Mouse (Mus musculus): Measurements from ENCODE around the gene Cilp2.

Gene Cilp2

DNA sequence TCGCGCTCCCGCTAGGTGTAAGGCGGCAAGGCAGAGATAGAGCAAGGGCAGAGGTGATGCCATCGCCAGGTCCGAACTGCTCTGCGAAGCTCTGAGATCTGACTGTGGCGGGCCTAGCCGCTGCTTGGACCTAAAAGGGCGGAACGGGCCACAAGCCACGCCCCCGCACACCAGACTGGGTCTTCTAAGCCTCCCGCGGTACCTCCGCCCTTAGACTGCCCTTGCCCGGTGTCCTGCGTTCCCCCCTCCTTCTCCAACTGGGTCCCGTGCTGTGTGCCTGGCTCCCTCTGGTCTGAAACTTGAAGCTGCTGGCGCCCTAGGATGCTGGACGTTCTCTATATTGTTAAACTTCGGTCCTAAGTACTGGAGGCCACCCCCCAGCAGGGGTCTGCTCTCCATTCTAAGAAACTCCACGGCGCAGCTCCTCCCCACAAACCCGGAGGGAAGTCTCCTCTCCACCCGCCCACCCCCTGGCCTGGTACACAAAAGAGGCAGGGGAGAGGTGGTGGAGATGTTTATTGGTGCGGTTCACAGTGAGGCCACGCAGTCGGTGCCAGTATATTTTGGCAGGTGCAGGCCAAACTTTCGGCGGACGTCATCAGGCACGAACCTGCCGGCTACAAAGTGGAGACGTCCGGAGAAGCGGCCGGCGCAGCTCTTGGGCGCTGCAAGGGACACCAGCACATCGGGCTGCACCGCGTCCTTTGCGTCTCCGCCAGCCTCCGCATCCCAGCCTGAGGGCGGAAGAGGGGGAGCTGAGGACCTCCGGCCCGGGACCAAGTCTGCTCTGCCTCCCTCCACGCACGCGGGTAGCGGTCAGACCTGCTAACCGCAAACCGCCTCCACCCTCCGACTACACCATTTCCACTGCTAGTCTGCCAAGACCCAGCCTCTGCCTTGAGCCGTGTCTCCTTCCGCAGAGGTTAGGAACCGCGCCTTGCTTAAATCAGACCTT lies at the start of gene Cilp2:
Gene Cilp2 (minus strand): TSS at position 399 of the 955 bp plus-strand sequence.
- no peak for DNase-seq (ENCODE audit: low spot score)

DNA sequence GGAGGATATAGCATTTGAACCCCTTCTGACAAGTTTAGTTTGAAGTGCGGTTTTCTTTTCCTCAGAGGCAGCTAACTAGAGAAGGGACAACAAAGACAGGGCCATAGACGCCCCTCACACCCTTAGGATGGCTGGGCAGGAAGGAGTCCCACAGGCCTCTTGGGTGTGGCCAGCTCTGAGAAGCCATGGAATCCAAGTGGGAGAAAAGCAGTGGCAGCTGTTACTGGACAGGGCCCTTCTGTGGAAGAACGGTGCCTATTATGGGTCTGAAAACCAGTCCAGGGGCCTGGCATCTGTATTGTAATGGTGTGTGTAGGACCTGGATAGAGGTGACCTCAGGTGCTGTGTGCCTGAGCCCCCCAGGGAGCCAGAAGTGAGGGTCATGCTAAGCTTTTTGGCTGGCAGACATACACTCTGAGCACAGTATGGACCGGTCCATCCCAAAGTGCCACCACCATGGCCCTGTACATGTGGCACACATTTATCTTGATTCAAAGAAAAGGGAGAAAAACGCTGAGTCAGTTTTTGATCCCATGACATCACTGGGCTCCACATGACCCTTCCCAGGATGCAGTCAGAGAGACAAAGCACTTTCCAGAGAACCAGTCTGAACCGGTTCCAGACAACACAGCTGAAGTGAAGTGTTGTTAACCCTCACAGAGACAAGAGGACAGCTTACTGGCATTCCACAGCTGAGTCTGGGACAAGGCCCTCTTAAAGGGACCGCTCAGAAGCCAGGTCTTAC lies 48.7 kb upstream of the Cilp2 start:
- no peak for DNase-seq (ENCODE audit: low spot score)

DNA sequence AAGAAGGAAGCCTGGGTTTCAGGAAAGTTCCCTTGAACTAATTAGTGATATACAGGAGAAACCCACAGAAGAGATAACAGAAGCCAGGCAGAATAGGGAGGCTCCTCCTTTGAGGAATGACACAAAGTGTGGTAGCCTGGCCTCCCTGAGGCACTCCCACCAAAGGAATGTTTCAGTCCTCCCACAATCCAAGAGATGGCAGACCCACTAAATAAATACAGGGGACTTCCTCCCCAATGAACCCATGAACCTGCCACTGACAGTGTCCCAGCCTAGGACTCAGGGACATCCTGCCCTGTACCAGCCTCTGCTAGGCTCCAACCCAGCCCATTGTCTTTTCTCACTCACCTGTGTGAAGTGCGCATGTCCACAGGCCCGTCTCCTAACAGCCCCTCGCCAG lies 47.9 kb upstream of the Cilp2 start:
- no peak for DNase-seq (ENCODE audit: low spot score)

DNA sequence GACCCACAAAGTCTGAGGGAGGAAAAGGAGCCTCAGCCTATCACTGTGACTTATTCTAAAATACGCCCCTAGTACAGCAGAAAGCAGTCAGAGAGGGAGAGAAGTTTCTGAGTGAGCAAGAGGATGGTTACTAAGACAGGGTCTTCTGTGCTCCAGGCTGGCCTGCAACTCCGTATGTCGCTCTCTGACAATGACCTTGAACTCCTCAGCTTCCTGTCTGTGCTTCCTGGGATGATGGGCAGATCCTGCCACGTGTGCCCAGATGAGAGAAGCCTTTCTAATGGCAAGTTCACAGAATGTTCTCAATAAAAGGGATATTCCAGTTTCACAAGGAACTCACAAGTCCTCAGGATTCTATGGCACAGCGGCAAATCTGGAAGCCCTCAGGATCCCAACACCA lies 47.1 kb upstream of the Cilp2 start:
- DNase-seq (ENCODE audit: low spot score) = no peak

DNA sequence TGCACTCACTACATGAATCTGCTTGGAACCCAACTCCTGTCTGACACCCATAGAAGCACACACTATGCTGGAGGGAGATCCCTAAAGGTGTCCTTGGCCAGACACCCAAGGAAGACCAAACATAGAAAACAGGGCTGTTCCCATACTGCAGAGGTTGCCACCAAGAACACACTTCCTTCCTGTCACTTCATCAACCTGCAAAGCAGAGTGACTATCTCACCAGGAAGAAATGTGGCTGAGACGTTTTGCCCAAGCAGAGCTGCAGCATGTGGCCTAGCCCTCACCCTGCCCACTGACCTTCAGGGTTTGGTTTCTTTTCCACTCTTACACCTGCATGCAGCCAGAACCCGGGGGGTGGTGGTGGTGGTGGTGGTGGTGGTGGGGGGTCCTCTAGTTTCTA lies 46.3 kb upstream of the Cilp2 start:
- no peak for DNase-seq (ENCODE audit: low spot score)

DNA sequence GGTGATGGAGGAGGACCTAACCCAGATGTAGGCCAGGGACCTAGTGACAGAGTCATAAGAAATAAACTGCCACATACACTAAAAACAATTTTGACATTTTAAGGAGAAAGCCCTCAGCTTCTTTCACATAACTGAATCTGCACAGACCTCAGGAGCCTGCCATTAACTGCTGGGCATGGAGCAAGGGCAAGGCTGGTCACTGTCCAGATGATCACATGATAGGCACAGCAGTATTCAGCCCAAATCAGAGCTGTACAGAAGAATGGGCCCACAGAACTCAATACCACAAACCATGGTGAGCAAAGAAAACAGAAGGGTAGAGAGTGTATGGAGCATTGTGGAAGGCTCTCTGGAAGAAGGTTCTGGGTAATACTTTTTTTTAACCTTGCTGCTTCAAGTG lies 39.4 kb upstream of the Cilp2 start:
- no peak for DNase-seq (ENCODE audit: low spot score)

DNA sequence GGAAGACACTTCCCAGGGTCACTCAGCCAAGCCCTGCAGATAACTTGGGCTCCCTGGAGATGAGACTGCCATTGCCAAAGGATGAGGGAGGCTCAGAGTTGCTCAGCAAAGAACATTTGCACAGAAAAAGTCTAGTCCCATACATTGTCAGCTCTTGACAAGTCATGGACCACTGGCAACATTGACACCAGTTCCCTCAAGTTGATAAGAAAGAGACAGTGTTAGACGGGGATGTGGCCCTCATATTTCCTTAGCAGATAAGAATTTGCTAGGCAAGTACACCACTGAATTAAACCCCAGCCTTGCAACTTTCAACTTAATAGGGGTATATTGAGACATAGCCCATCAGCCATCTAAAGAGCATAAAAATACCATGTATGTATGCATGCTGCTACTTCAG lies 36.5 kb upstream of the Cilp2 start:
- no peak for DNase-seq (ENCODE audit: low spot score)

DNA sequence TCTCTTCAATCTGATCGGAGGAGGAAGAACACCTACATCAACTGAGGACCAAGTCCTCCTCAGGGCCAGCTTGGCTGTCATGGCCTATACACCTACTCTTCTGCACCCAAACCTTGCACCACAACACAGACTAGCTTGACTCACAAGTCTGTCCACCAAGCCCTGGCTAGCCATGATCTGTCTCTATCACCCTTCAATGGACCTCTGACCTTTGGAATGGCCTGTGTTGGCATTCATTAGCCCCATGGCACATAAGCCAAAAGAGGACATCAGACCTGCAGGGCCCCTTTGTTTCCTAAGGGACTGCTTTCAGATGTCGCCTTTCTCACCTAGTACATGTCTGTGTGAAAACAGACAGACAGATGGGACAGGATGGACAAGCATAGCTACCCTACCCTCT lies 33.7 kb upstream of the Cilp2 start:
- DNase-seq (ENCODE audit: low spot score) = no peak

DNA sequence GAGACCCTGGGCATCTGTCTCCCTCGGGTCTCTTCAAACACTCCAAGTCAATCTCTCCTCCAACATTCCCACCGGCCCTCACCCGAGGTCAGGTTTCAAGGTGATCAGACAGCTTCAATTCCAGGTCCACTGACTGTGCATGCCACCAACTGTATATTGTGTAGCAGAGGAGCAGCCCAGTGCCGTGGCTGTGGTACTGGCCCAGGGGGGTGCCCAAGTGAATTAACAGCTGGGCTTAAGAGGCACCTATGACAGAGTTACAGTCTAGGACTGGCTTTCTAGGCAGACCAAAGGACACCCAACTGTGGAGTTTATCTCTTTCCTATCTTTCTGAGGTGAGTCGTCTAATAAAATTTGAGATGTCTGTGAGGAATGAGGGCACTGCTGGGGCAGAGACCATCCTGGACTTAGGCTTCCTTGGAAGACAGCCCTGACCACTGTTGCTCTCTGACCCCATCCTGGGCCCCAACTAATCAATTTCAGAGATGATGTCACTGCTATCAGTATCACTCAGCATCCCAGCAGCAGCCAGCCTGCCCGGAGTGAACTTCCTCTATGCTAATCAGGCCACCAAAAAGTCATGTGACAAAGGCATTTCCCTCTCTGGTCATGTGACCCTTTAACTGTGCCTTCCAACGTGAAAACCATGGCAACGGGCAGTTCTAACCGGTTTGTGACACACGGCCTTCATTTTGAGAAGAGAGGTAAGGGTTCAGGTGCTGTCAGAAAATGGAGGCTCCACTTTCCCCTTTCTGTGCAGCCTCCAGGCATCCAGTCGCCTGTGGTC lies 32.6 kb upstream of the Cilp2 start:
- no peak for DNase-seq (ENCODE audit: low spot score)

DNA sequence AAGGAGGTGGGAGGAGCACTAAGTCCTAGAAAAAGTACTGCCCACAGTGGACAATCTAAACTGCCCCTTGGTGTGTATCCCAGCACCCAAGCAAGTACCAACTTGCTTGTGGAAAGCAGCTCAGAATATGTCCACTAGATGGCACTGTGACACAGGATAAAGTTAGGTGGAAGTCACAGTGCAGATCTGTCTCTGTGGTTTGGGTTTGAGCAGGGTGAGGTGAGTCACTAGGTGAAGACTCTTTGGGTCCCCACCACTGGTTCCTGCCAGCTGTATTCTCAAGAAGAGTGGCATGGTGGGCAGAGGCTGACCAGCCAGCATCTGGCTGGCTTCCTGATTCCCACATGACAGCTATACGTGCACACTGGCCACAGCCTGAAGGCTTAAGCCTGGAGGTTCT lies 31.5 kb upstream of the Cilp2 start:
- peak; percentile 50 for DNase-seq (ENCODE audit: low spot score)

DNA sequence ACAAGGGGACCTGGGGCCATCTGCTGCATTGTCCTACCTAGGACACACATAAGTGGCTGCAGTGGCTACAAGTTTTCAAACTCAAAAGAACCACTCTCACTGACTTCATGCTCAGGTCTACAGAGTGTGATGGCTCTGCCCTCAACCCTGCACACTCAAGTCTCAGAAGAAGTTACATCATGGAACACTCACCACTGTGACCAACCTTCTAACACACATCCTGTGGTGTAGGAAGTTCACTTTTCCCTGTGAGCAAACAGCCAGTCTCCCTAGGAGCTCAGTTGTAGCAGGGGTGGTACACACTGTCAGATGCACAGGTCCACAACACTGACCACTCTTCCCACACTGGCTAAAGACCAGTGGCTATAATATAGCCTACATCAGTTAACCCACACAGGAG lies 31.0 kb upstream of the Cilp2 start:
- DNase-seq (ENCODE audit: low spot score) = no peak

DNA sequence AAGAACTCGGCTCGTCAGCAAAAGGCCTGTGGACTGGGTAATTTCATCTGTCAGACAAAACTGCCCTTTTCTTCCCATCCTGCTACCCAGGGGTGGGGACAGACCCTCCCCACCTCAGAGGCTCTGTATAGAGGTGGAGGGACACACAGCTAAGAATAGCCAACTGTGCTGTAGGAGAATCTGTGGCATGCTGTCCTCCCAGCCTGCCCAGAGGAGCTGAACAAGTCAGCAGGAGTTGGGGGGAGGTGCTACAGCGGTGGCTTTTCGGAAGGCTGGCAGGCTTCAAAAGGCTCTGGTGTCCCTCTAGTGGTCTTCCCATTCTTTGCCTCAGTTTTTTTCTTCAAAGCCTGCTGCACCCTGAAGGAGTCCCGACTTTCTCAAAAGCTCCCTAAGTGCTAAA lies 28.3 kb upstream of the Cilp2 start:
- DNase-seq (ENCODE audit: low spot score) = no peak

DNA sequence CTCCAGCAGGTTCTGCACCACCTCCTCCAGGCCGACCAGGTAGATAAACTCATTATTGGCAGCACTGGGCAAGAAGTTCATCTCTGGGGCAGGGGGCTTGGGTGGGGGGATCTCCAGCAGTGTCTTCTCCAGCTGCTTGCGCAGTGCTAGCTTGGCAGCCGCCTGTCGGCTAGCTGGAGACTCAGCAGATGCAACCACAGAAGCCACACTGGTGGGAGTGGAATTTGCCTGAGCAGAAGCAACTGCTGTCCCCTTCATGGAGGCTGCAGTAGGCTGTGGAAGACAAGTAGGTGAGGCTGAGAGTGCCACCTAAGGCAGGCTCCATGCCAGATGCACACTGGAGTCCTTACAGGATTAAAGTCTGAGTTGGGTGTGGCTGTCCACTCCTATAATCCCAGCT lies 27.0 kb upstream of the Cilp2 start:
- no peak for DNase-seq (ENCODE audit: low spot score)

DNA sequence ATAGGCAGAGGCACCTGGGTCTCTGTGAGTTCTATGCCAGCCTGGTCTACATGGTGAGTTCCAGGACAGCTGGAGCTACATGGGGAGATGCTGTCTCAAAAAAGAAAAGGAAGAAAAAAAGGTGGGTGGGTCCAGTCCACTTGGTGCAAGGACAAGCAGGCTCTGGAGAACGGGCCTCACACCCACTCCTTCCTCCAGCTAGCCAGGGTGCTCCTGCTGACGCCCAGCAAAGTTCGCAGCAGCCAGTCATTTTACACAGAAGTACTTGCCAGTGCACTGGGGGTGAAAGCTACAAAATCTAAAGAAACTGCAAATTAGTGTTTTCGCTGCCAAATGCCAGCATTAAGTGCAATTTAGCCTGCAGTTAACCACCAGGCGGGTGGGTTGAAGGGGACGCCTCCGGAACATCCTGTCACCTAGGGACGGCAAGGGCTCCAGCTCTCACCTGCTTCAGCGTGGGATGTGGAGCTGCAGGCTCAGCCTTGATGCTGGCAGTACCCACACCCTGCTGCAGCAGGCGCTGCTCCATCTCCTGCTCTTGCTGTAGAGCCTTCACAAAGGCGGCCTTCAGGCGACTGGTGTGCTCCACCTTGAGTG lies 25.1 kb upstream of the Cilp2 start:
- no peak for DNase-seq (ENCODE audit: low spot score)

DNA sequence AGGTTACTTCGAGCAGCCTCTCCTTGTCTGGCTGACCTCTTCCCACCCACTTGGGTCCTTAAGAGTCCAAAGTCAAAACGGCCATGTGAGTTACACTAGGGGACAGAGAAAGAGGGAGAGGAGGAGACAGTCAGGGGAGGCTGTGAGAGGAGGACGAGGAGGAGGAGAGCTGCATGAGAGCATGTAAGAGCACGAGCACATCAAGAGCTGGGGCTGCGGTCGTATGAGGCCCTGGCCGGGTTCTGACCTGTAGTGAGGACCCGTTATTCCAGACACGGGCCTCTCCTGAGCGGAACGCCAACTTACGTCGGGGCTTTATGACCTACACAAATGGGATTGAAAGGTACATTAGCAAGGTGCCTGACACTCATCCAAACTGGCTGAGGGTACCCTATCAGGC lies 24.4 kb upstream of the Cilp2 start:
- DNase-seq (ENCODE audit: low spot score) = no peak

DNA sequence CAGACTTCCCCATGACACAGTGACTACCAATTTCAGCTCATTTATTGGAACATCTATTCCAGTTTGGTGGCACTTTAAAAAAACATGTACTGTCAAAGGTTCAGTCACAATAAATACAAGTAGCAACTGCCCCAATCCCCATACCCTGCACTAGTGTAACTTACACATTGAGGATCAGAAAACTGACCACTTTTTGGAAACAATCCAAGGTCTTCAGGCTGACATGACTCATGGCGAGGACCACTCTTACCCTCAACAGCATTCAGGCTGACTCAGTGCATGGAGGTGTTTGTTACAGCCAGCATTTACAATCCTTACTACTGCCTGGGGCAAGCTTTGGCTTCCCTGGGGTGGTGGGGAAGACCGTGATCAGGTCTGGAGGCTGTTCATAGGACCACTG lies 19.6 kb upstream of the Cilp2 start:
- DNase-seq (ENCODE audit: low spot score) = no peak

DNA sequence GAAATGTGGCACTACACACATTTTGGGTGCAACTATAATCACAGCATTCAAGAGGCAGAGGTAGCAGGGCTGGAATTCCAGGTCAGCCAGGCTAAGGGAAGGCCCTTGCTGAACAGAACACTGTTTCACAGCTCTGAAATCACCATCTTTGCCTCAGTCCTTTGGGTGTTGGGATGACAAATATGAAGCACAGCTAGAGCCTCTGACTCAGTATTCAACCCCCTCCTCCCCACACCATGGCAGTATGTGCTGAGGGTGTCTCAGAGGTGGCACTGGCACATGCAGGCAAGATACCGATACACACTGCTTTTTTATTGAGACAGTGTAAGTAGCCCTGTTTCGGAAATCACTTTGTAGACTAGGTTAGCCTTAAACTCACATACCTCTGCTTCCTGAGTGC lies 18.8 kb upstream of the Cilp2 start:
- no peak for DNase-seq (ENCODE audit: low spot score)

DNA sequence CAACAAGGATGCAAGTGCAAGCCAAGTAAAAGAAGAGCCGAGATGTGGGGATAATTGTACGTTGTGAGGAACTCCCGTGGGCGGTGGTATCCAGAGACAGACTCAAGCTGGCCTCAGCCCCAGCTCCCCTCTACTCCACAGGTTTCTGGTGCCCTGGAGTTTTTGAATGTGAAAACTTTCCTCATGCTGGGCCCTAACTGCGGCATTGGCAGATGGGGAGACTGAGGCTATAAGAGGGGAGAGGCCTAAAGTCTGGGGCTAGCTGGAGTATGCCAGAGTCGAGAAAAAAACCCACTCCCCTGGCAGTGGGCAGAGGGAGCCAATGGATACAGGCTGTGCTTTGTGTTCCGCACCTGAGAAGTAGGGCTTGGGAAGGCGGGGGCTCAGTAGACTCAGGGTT lies 16.6 kb upstream of the Cilp2 start:
- DNase-seq (ENCODE audit: low spot score) = no peak

DNA sequence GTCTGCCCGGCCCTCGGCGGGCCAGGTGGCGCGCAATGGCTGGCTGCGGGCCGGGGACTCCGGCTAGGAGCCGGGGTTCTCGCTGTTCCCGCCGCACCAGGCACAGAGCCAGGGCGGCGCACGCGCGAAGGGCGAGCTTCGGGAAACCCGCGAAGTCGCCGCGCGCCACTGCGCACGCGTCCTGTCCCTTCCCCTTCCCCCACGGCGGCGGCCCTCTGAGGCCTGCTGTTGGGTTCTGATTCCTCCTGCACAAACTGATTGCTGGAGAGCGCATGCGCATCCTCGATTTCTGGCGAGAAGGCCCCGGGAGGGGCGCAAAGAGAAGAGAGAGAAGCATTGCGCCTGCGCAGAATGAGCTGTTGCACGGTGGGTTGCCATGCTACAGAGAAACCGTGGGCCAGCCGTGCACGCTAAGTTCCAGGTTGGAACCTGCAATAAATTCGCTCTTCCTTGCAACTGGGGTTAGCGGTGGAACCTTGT lies 15.6 kb upstream of the Cilp2 start:
- peak; percentile 98 for DNase-seq (ENCODE audit: low spot score)

DNA sequence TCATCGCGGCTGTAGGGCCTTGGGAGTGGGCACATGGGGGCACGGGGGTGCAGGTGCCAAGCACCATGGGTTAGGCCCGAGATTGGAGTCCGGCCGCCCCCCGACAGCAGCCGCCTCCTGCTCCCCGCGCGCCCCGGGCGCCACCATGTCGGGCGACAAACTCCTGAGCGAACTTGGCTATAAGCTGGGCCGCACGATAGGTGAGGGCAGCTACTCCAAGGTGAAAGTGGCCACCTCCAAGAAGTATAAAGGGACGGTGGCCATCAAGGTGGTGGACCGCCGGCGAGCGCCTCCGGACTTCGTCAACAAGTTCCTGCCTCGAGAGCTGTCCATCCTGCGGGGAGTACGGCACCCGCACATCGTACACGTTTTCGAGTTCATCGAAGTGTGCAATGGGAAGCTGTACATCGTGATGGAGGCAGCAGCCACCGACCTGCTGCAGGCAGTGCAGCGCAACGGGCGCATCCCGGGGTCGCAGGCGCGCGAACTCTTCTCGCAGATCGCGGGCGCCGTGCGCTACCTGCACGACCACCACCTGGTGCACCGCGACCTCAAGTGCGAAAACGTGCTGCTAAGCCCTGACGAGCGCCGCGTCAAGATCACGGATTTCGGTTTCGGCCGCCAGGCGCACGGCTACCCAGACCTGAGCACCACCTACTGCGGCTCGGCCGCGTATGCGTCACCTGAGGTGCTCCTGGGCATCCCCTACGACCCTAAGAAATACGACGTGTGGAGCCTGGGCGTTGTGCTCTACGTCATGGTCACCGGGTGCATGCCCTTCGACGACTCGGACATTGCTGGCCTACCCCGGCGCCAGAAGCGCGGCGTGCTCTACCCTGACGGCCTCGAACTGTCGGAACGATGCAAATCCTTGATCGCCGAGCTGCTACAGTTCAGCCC lies 14.9 kb upstream of the Cilp2 start, which contains the start of the genes Tssk6, Ndufa13 and Yjefn3:
Gene Tssk6 (plus strand): TSS at position 22 of the 900 bp plus-strand sequence.
Gene Ndufa13 (minus strand): TSS at position 396 of the 900 bp plus-strand sequence.
Gene Yjefn3 (minus strand): TSS at position 550 of the 900 bp plus-strand sequence.
- peak; percentile 58 for DNase-seq (ENCODE audit: low spot score)

All from testis, postnatal 14 days (tissue).